Mouse (Mus musculus) forebrain, postnatal 0 days (tissue): Measurements from ENCODE around the gene Fam107b. TPM values are rescaled to one million over a fixed set of nuclear protein-coding genes. Genes with fewer than 3 reads are reported as not detected.

Source experiments
- ATAC-seq: fragments of 200-750 bp; cut with Nextera tagmentation; 2 replicates; pipeline ENCODE4 v1.8.0; 2017; ENCODE audit warnings: mild to moderate bottlenecking, moderate library complexity
- DNase-seq: peaks from one replicate; pipeline ENCODE4 v3.0.0-alpha.2; 2015
- H3K27ac ChIP-seq: fragments of 300-500 bp; sonication (generic); 2 replicates; pipeline ENCODE4 v1.5.1; 2014; ENCODE audit warnings: low read depth, mild to moderate bottlenecking, antibody characterized with exemption, low read length, moderate library complexity, mixed read lengths
- H3K27me3 ChIP-seq: fragments of 300-500 bp; sonication (generic); 2 replicates; pipeline ENCODE4 v1.6.1; 2014; ENCODE audit warnings: mild to moderate bottlenecking, low read length, mixed read lengths; ENCODE audit not compliant: insufficient read depth
- H3K36me3 ChIP-seq: fragments of 300-500 bp; sonication (generic); 2 replicates; pipeline ENCODE4 v1.6.1; 2014; ENCODE audit warnings: mild to moderate bottlenecking, moderate library complexity; ENCODE audit not compliant: insufficient read depth
- H3K4me1 ChIP-seq: fragments of 300-500 bp; sonication (generic); 2 replicates; pipeline ENCODE4 v1.6.1; 2014; ENCODE audit warnings: antibody characterized with exemption; ENCODE audit not compliant: insufficient read depth
- H3K4me2 ChIP-seq: fragments of 300-500 bp; sonication (generic); 2 replicates; pipeline ENCODE4 v1.6.1; 2014; ENCODE audit warnings: low read depth, mild to moderate bottlenecking, moderate library complexity
- H3K4me3 ChIP-seq: fragments of 300-500 bp; sonication (generic); 2 replicates; pipeline ENCODE4 v1.5.1; 2014; ENCODE audit warnings: low read depth, low read length, mixed read lengths
- H3K9ac ChIP-seq: fragments of 300-500 bp; sonication (generic); 2 replicates; pipeline ENCODE4 v1.6.1; 2014; ENCODE audit warnings: mild to moderate bottlenecking
- H3K9me3 ChIP-seq: fragments of 300-500 bp; sonication (generic); 2 replicates; pipeline ENCODE4 v1.6.1; 2016; ENCODE audit warnings: low read length
- CTCF ChIP-seq: sonication (generic); IDR thresholded peaks from 2 replicates; pipeline ENCODE4 v1.5.1; 2016; ENCODE audit warnings: antibody characterized with exemption, control low read depth, low read depth
- WGBS: fragments of 180-500 bp; shearing (Covaris S2); extraction: QIAGEN DNeasy Blood & Tissue Kit; methylation state at CpG from one replicate; pipeline ENCODE4 v1.1.7; 2014; 5-methylcytosine and 5-hydroxymethylcytosine counted together
- polyA plus RNA-seq: library from polyadenylated mRNA; unstranded; fragments of >200 nt; fragmentation: Nextera tagmentation; extraction: Ambion mirVana; gene quantifications from 2 replicates; pipeline ENCODE4 v1.2.1, GENCODE M21; 2015
- total RNA-seq: library from RNA; depleted of rRNA; stranded (reverse); fragments of >200 nt; gene quantifications from 2 replicates; pipeline ENCODE4 v1.2.3, GENCODE M21; 2014

Gene Fam107b
- total and polyA plus RNA-seq, 2 experiments from 2014 or later = 31.2 to 63.4 TPM

- ATAC-seq (no peak; the same call in none of the 2 replicates), DNase-seq (no peak)
- H3K4me2 ChIP-seq = 0 out of 2 replicates have a peak overlapping the region, but pooled peaks have one; percentile 37
- H3K4me3 ChIP-seq = no peak overlapping the region
- H3K9me3 ChIP-seq = no peaks in the 10 kb centered on the region
- peak overlapping the region; percentile 73; the same call in 1 of the 2 replicates for H3K27ac ChIP-seq
- H3K27me3 ChIP-seq = no peaks in the 10 kb centered on the region
- peaks cover 12% of the 10 kb centered on the region; the same call in 1 of the 2 replicates for H3K4me1 ChIP-seq
- TF ChIP-seq CTCF = no peak
- H3K36me3 ChIP-seq = no peaks in the 10 kb centered on the region
- no peak overlapping the region for H3K9ac ChIP-seq
- 83% methylated on average over 5 of the region's 5 CpGs for WGBS
Measured at GRCm38 (mm10) chr2:3727225-3727930, 157.1 kb downstream of the Fam107b start.

DNA sequence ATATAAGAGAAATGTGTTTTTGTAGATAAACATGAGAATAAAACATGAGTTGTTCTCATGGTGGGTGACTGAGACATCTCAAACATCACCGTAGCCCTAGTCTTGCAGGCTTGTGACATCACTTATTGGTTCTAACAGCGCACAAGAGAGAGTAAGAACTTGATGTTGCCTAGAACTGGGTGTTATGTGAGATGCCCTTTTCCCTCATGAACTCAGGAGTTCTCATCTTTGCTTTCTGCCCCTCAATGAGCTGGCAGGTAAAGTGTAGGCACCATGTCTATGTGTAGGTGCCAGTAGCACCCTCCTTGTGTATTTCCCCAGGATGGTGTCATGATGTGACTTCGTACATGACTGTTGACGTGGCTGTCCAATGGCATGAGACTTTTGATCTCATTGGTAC lies 157.8 kb downstream of the Fam107b start:
- no peak for ATAC-seq
- no peak overlapping the region for H3K9ac ChIP-seq
- H3K27me3 ChIP-seq = no peaks in the 10 kb centered on the region
- H3K27ac ChIP-seq = no peak overlapping the region
- H3K36me3 ChIP-seq = no peaks in the 10 kb centered on the region
- peaks cover 12% of the 10 kb centered on the region; the same call in 1 of the 2 replicates for H3K4me1 ChIP-seq
- no peak overlapping the region for H3K4me2 ChIP-seq
- 95% methylated on average over 4 of the region's 4 CpGs for WGBS
- H3K9me3 ChIP-seq = no peaks in the 10 kb centered on the region
- DNase-seq = no peak
- no peak overlapping the region for H3K4me3 ChIP-seq
- TF ChIP-seq CTCF = no peak

GRCm38 (mm10) chr2:3729586-3729985 lies 159.3 kb downstream of the Fam107b start:
- 78% methylated on average over 3 of the region's 3 CpGs for WGBS
- DNase-seq = no peak
- no peak for ATAC-seq

DNA sequence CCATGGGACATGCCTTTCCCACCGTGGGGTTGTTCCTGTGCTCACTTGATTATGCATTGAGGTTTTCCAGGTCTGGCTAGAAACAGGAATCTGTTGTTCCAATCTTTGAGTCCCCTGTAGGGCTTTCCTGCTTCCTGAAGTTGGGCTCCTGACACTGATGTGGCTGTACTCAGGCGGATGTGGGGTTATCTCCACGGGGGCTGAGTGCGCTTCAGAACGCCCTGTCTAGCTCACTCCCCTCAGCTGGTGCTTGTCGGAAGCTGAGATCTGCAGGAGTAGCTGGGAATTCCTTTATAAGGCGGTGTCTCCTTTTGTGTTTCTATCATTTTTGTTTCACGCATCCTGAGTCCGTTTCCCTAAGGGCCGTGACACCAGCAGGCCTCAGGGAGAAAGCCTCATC lies 160.5 kb downstream of the Fam107b start:
- no peak overlapping the region for H3K27ac ChIP-seq
- no peak overlapping the region for H3K4me2 ChIP-seq
- no peaks in the 10 kb centered on the region for H3K36me3 ChIP-seq
- TF ChIP-seq CTCF = no peak
- no peaks in the 10 kb centered on the region for H3K9me3 ChIP-seq
- no peaks in the 10 kb centered on the region for H3K27me3 ChIP-seq
- DNase-seq (no peak), ATAC-seq (no peak)
- no peak overlapping the region for H3K9ac ChIP-seq
- peaks cover 12% of the 10 kb centered on the region; the same call in 1 of the 2 replicates for H3K4me1 ChIP-seq
- H3K4me3 ChIP-seq = no peak overlapping the region
- WGBS = 69% methylated on average over 10 of the region's 10 CpGs

More at GRCm38 (mm10) chr2:3729586-3729985, 159.3 kb downstream of the Fam107b start:
- Histone ChIP-seq H3K27ac (no peak overlapping the region), H3K9me3 (no peaks in the 10 kb centered on the region), H3K36me3 (no peaks in the 10 kb centered on the region), H3K4me2 (no peak overlapping the region), H3K4me3 (no peak overlapping the region), H3K4me1 (peaks cover 12% of the 10 kb centered on the region; the same call in 1 of the 2 replicates), H3K9ac (no peak overlapping the region), H3K27me3 (no peaks in the 10 kb centered on the region)
- TF ChIP-seq CTCF = no peak

- Histone ChIP-seq H3K27ac (no peak overlapping the region), H3K9ac (no peak overlapping the region), H3K4me2 (no peak overlapping the region), H3K4me1 (peaks cover 8% of the 10 kb centered on the region; the same call in 1 of the 2 replicates), H3K27me3 (no peaks in the 10 kb centered on the region), H3K36me3 (no peaks in the 10 kb centered on the region), H3K4me3 (no peak overlapping the region), H3K9me3 (no peaks in the 10 kb centered on the region)
- TF ChIP-seq CTCF = no peak
- ATAC-seq (peak; percentile 46; the same call in 1 of the 2 replicates), DNase-seq (peak; percentile 34)
- 77% methylated on average over 14 of the region's 14 CpGs for WGBS
Measured at GRCm38 (mm10) chr2:3731316-3732015, 161.2 kb downstream of the Fam107b start.

DNA sequence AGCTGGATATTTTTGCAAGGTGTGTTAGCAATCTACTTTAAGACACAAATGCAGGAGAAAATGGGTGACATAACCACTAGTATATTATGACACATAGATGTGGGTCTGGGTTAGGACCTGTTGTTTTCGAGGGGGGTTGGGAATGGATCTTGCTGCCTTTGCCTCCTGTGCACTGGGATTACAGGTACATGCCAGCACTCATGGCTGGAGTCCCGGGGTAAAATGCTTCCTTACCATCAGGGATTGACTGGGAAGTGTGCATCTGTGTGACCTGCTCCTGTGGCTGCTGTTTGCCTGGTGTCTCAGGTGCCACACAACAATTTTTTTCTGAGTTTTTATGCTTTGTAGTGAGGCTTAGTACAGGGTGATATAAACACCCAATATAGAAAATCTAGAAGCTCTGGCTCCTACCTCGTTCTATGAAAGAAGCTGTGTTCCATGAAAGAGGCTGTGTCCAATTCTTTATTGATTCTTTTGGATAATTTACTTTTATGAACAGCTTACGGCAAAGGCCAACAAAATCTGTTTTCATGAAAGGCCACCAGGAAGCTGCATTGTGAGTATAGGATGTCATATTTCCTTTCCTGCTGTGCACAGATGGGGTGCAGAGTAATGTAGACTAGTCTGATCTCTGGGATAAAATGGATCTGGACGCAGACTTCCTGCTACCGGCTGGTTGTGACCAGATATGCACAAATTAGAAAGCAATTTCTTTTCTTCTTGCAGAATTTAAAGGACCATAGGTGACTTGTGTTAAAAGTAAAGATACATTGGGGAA lies 167.8 kb downstream of the Fam107b start:
- no peak overlapping the region for H3K9ac ChIP-seq
- no peaks in the 10 kb centered on the region for H3K9me3 ChIP-seq
- no peaks in the 10 kb centered on the region for H3K27me3 ChIP-seq
- peaks cover 11% of the 10 kb centered on the region for H3K4me1 ChIP-seq
- no peak overlapping the region for H3K27ac ChIP-seq
- no peak for ATAC-seq
- no peak for TF ChIP-seq CTCF
- H3K4me3 ChIP-seq = no peak overlapping the region
- WGBS = 54% methylated on average over 6 of the region's 6 CpGs
- no peak overlapping the region for H3K4me2 ChIP-seq
- H3K36me3 ChIP-seq = no peaks in the 10 kb centered on the region
- no peak for DNase-seq
